Mouse (Mus musculus) cortical plate, adult 2 months (tissue): Measurements from ENCODE around the gene Gm49396. TPM values are rescaled to one million over a fixed set of nuclear protein-coding genes. Genes with fewer than 3 reads are reported as not detected.

ENCODE experiments used
- H3K27ac ChIP-seq: fragments of 200-500 bp; 2 replicates; pipeline ENCODE4 v1.5.1; 2012; ENCODE audit warnings: low read length, control low read depth, inconsistent platforms; ENCODE audit not compliant: insufficient read depth
- H3K4me1 ChIP-seq: fragments of 200-500 bp; 2 replicates; pipeline ENCODE4 v1.6.1; 2011; ENCODE audit warnings: low read length; ENCODE audit not compliant: control insufficient read depth, insufficient read depth
- H3K4me3 ChIP-seq: fragments of 200-500 bp; 2 replicates; pipeline ENCODE4 v1.5.1; 2011; ENCODE audit warnings: mild to moderate bottlenecking, low read length, control low read depth; ENCODE audit not compliant: insufficient read depth
- CTCF ChIP-seq: fragments of 200-500 bp; IDR thresholded peaks from 2 replicates; pipeline ENCODE4 v1.5.1; 2011; ENCODE audit warnings: mild to moderate bottlenecking, control low read depth, low read length; ENCODE audit not compliant: insufficient read depth; ENCODE audit errors: extremely low read depth
- POLR2A ChIP-seq: fragments of 200-500 bp; IDR thresholded peaks from 2 replicates; pipeline ENCODE4 v1.6.1; 2011; ENCODE audit warnings: mild to moderate bottlenecking, low read length, control low read depth; ENCODE audit not compliant: insufficient read depth; ENCODE audit errors: extremely low read depth
- polyA plus RNA-seq: library from polyadenylated mRNA; depleted of rRNA; stranded (reverse); fragments of >200 nt; gene quantifications from 2 replicates; pipeline ENCODE4 v1.2.3, GENCODE M21; 2012; rRNA removed

Gene Gm49396
- 4.7 and 5.5 TPM in 2 replicates for polyA plus RNA-seq

GRCm38 (mm10) chr7:30563117-30563905, at the start of gene Gm49396, which contains the start of the genes U2af1l4 and Psenen:
Gm49396 (plus strand) TSS chr7:30563344.
U2af1l4 (plus strand) TSS chr7:30563301.
Psenen (minus strand) TSS chr7:30563627.
- no peak for TF ChIP-seq CTCF
- peak; percentile 66 for TF ChIP-seq POLR2A
- H3K27ac ChIP-seq, result peak within 1 kb of the TSS; percentile 41
- peak within 1 kb of the TSS; percentile 50 for H3K4me3 ChIP-seq
- peaks cover 3% of the 10 kb centered on the region; the same call in 1 of the 2 replicates for H3K4me1 ChIP-seq

GRCm38 (mm10) chr7:30515003-30515760, 48.0 kb upstream of the Gm49396 start:
- Histone ChIP-seq H3K4me3 (no peak overlapping the region), H3K4me1 (no peaks in the 10 kb centered on the region), H3K27ac (no peak overlapping the region)
- no peak for TF ChIP-seq POLR2A
- TF ChIP-seq CTCF, result no peak

DNA sequence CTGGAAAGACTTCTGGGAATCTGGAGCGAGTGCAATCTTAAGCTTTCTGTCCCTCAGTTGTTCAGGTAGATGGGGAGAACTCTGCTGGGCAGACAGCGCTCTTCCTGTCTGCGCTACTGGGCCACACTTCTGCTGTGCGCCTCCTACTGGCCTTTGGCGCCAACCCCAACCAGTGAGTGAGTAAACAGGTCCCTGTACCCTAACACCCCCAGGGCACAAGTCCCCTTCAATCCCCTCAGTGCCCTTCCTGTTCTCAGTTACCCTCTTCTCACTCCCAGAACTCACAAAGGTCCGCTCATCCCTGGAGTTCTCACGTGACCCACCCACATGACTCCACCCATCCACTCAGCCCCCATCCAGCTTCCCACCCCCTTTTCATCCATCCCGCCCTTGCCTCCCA, 44.8 kb upstream of the Gm49396 start:
- no peak for TF ChIP-seq POLR2A
- TF ChIP-seq CTCF, result no peak
- H3K27ac ChIP-seq, result no peak overlapping the region
- no peaks in the 10 kb centered on the region for H3K4me1 ChIP-seq
- no peak overlapping the region for H3K4me3 ChIP-seq

DNA sequence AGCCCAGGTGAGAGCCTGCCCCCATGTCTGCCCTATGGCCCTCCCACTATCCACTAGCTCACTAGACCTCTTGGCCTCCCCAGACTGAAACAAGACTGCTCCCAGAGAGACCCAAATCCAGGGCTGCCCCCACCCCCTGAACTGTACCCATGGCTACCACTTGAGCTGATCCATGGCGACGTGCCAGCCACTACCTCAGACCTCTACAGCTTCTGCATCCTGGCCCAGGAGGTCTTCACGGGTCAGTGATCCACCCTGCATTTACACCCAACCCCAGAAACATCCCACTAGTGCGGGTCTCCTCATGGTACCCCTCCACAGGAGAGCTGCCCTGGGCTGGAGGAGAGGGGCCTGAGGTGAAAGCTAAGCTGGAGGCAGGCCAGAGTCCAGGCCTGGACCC, 42.7 kb upstream of the Gm49396 start:
- no peak overlapping the region for H3K4me3 ChIP-seq
- no peak overlapping the region for H3K27ac ChIP-seq
- no peaks in the 10 kb centered on the region for H3K4me1 ChIP-seq
- no peak for TF ChIP-seq CTCF

GRCm38 (mm10) chr7:30520856-30521255, 42.3 kb upstream of the Gm49396 start:
- no peak overlapping the region for H3K4me3 ChIP-seq
- H3K27ac ChIP-seq, result no peak overlapping the region
- TF ChIP-seq POLR2A (0 out of 2 replicates have a peak, but pooled peaks have one; percentile 19), CTCF (no peak)
- H3K4me1 ChIP-seq, result no peaks in the 10 kb centered on the region

- no peak overlapping the region for H3K27ac ChIP-seq
- no peak overlapping the region for H3K4me3 ChIP-seq
- TF ChIP-seq POLR2A, result no peak
- no peak for TF ChIP-seq CTCF
- no peaks in the 10 kb centered on the region for H3K4me1 ChIP-seq
These were observed 40.3 kb upstream of the Gm49396 start for GRCm38 (mm10) chr7:30522871-30523270.

- no peaks in the 10 kb centered on the region for H3K4me1 ChIP-seq
- no peak overlapping the region for H3K4me3 ChIP-seq
- TF ChIP-seq CTCF (no peak), POLR2A (no peak)
- H3K27ac ChIP-seq, result no peak overlapping the region
These were observed 38.7 kb upstream of the Gm49396 start for GRCm38 (mm10) chr7:30524487-30524886.

DNA sequence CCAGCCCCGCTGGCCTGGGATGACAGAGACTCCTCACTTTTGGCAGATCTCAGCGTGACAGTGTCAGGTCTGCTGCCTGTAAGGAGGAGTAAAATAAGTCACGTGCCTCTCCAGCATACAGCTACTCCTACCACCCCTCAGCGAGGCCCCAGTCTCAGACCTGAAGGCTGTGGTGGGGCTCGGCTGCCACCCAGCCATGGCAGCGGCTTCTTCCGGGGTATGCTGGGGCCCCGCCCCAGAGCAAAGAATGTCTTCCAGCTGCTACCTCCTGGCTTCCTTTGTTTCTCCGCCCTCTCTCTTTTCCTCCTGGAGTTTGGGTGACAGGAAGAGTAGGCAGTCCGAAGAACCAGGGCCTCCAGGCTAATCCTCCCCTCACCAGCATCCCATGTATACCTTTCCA, 37.2 kb upstream of the Gm49396 start:
- H3K4me1 ChIP-seq, result peaks cover 3% of the 10 kb centered on the region; the same call in 1 of the 2 replicates
- 0 out of 2 replicates have a peak overlapping the region, but pooled peaks have one; percentile 7 for H3K27ac ChIP-seq

DNA sequence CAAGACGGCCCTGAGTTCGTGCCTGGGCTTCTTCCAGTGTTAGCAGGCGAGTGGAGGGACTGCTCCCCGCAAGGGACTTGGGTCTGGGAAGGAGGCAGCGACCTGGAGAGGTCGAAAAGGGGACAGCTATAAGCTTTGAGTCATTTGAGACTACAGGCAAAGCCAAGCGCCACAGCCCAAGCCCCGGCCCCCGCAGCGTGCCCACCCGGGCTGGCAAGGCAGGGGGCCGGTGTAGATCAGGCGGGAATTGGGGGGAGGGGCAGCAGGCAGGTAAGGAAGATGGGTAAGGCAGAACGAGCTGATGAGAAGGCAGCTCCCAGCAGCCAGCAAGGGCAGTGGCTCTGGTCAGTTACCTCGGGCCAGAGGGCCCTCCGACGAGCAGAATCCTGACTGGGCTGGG, 36.7 kb upstream of the Gm49396 start:
- no peak for TF ChIP-seq CTCF
- TF ChIP-seq POLR2A, result no peak
- Histone ChIP-seq H3K4me1 (peaks cover 3% of the 10 kb centered on the region; the same call in 1 of the 2 replicates), H3K27ac (peak overlapping the region; percentile 7; the same call in 1 of the 2 replicates), H3K4me3 (no peak overlapping the region)

More for the DNA sequence above, 37.2 kb upstream of the Gm49396 start:
- no peak overlapping the region for H3K4me3 ChIP-seq
- TF ChIP-seq POLR2A (no peak), CTCF (no peak)
